Mouse (Mus musculus): ENCODE data around the gene Speer4f1.
"Not testable (repeated sequence)": the region's sequence is repeated elsewhere in the genome, so short reads cannot be mapped to it uniquely, and the experiment has no call there.

Gene Speer4f1

GRCm38 (mm10) chr5:17475798-17476197, at the start of gene Speer4f1:
Speer4f1 (plus strand) TSS chr5:17476098.
- DNase-seq (ENCODE audit: low read depth, low spot score), result not testable (repeated sequence)

DNA sequence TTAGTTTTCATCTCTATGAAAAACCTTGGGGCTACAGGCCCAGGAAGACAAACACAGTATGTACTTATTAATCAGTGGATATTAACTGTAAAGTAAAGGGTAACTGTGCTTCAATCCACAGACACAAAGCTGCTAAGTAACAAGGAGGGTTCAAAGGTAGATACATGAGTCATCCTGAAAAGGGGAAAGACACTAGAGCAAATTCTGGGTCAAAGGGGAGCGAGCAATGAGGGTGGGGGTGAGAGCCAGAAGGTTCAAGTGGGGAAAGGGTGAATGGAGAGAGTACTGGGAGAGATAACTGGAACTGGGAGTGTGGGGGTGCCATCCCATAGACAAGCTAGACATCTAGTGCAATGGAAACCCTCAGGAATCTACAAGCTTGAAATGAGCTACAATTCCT, 49.0 kb upstream of the Speer4f1 start:
- DNase-seq (ENCODE audit: low read depth, low spot score), result no peak

DNA sequence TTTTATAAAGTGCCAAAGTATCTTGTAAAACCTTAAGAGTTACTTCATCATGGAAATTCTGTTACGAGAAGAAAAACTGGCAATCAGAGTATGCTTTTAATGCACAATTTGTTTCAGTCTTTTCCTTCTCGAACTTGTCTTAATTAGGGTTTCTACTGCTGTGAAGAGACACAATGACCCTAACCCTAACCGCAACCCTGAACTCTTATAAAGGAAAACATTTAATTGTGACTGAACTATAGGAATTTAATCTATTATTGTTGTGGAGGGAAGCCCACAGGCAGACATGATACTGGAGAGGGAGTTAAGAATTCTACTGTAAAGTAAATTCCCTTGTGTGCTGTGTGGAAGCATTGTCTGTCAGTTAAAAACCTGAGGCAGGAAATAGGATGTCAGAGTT, 41.2 kb upstream of the Speer4f1 start:
- no peak for DNase-seq (ENCODE audit: low read depth, low spot score)

DNA sequence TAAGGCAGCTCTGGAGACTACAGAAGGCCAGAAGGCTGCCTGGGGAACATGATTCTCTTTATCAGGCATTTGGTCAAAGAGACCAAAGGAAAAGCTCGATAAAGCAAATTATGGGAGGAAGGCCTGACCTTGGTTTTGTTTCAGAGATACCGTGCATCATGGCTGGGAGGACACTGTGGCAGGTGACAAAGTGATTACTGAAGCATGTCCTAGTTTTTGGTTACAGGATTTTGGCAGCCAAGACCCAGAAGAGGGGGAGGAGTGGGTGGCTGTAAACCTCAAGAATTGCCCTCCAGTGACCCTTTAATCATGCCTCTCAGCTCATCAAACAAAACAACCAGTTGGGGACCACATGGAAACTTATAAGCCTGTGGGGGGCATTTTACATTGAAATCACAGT, 39.7 kb upstream of the Speer4f1 start:
- DNase-seq (ENCODE audit: low read depth, low spot score), result no peak

- no peak for DNase-seq (ENCODE audit: low read depth, low spot score)
Observed at GRCm38 (mm10) chr5:17439487-17440102, 36.3 kb upstream of the Speer4f1 start.

DNA sequence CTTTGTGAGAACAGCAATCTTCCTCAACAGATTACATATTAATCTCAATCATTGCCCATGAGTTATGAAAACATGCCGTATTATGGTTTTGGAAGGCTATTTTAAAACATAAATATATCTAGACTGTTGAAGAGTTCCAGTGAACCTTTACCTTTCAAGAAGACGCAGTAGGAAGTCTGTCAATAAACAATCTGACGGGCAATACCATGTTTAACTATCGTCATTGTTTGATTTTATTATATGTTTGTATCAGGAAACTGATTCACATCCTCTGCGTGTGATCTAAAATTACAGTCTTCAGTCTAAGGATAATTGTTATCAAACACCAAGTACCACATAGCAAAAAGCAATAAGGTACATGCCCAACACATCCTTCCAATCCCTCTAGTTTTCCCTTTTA, 21.8 kb upstream of the Speer4f1 start:
- no peak for DNase-seq (ENCODE audit: low read depth, low spot score)

- DNase-seq (ENCODE audit: low read depth, low spot score), result no peak
Observed at GRCm38 (mm10) chr5:17454952-17455586, 20.8 kb upstream of the Speer4f1 start.

DNA sequence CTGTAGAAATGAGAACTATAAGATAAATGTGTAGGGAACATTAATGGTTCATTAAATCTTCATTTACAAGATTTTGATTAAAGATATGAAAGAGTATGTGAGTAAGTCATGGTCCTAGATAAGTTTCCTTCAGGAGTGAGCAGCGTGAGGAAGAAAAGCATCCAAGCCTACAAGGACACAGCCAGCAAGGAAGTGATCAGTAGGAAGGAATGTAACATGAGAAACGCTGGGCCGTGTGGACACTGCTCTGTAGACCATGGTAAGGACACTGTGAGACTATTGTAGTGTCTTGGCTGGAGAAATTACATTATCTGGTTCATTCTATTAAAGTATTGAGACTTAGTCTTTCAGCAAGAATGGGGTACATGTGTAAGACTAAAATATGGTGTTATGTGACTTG, 19.2 kb upstream of the Speer4f1 start:
- no peak for DNase-seq (ENCODE audit: low read depth, low spot score)

DNA sequence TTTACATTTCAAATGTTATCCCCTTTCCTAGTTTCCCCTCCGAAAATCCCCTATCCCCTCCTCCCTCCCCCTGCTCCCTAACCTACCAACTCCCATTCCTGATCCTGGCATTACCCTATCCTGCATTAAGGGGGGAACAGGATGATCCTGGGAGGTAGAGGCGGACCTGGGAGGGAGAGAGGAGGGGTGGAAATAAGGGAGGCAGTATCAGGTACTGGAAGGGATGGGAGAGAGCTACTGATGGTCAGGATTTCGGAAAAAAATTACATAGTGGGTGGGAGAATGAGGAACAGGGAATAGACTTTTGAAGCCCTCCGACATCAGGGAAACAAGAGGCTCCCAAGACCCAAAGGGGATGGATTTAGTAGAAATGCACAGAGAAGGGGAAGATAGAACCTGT, 7.8 kb upstream of the Speer4f1 start:
- DNase-seq (ENCODE audit: low read depth, low spot score), result not testable (repeated sequence)

GRCm38 (mm10) chr5:17476476-17476875, 578 bp downstream of the Speer4f1 start:
- no peak for DNase-seq (ENCODE audit: low read depth, low spot score)

DNA sequence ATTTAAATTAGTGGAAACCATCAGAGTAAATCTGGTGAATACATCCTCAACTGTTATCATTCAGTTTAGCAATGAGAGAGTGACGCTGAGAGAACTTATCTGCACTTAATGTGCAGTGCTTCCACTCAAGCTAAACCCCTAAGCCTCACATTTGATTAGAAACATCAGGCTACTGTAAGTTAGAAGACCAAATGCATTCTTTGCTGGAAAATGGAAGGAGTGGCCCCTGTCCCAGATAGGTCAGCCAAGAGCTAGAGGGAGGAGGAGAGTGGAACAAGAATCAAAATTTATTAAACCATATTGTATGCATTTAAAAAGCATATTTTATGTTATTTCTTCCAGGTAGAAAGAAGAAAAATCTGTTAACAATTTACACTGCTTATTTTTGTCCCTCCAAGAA, 14.0 kb downstream of the Speer4f1 start:
- DNase-seq (ENCODE audit: low read depth, low spot score), result no peak

DNA sequence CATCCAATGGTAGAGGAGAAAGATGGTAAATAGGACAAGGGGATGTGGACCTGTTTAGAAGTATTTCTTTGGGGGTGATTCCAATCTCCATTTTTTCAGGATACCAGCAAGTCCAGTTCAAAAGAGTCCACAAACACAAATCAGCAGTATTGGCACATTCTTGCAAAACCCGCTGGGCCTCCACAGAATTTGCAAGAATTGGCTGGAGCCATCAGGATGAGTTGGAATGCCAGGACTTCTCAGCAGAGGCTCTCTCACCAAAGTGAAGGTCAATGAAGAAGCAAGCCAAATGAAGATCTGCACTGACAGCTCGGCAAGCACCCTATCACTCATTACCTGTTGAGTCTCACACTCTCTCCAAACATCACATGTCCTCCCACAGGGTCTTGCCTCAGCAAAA, 19.7 kb downstream of the Speer4f1 start:
- DNase-seq (ENCODE audit: low read depth, low spot score), result no peak

DNA sequence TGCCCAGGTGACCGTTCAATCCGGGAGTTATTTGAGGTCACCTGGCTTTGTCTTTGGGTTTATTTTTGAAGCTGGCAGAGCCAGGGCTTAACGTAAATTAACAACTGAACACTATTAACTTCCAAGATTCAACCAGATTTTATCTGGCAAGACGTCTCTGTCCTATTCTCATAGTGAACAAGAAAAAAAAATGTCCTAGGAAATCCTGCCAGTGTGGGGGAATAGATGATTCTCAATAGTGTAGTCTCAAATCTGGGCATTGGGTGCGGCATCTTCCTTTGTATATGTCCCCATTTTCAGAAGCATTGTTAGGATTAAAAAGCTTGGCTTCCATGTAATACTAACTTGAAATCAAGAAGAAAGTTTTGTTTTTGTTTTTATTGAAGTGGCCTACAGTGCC, 20.8 kb downstream of the Speer4f1 start:
- DNase-seq (ENCODE audit: low read depth, low spot score), result no peak

GRCm38 (mm10) chr5:17499873-17500329, 24.0 kb downstream of the Speer4f1 start:
- DNase-seq (ENCODE audit: low read depth, low spot score), result peak; percentile 45

- DNase-seq (ENCODE audit: low read depth, low spot score), result no peak
Observed at GRCm38 (mm10) chr5:17500866-17501265, 25.0 kb downstream of the Speer4f1 start.

DNA sequence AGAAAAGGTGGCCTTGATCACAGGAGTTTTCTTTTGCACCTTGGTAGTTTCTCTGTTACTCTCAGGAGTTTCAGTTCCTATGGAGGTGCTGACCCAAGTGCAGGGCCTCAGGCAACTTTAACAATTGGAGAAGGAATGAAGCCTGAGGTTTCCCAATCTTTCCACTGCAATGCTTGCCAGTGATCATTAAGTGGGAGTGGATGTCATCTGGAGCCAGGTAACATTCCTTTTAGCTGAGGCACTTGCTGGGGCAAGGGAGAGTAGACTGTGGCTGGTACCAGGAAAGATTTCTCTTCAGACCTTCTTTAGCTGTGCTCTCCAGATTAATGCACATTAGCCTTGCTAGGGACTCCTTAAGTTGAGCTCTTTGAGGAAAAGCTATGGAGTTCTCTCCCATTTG, 29.6 kb downstream of the Speer4f1 start:
- no peak for DNase-seq (ENCODE audit: low read depth, low spot score)

DNA sequence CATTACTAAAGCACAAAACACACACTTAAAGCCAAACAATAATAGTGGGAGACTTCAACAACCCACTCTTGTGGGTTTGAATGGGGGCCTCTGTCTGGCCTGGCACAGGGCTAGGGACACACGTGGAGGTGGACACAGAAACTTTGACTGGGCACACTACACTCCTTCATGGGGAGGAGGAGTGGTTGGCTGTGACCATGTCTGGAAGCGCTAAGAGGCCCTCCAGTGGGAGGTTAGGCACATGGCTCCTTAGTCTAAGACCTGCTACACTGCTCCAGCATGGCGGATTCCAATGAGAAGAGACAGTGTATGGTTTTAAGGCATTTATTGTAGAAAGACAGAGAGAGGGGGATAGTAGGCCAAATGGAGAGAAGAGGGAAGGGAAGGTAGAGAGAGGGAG, 32.1 kb downstream of the Speer4f1 start:
- no peak for DNase-seq (ENCODE audit: low read depth, low spot score)
